Mouse (Mus musculus) stomach, postnatal 0 days (tissue): ENCODE measurements around the gene Hoxa3.

ENCODE experiments used
- CTCF ChIP-seq: IDR thresholded peaks from 2 replicates; pipeline ENCODE4 v1.5.1; 2016; ENCODE audit warnings: antibody characterized with exemption, low read depth, mild to moderate bottlenecking, moderate library complexity
- EP300 ChIP-seq: optimal IDR thresholded peaks from 2 replicates; pipeline ENCODE3; 2016; ENCODE audit warnings: antibody characterized with exemption

- TF ChIP-seq CTCF (no peak), EP300 (no peak)
Measured at GRCm38 (mm10) chr6:52225612-52226568, 12.8 kb upstream of the Hoxa3 start.
